Mouse (Mus musculus): ENCODE measurements around the gene Slc22a23.
A peak's percentile ranks its signal among the peaks of the same experiment; 100 is the strongest.

Gene Slc22a23

DNA sequence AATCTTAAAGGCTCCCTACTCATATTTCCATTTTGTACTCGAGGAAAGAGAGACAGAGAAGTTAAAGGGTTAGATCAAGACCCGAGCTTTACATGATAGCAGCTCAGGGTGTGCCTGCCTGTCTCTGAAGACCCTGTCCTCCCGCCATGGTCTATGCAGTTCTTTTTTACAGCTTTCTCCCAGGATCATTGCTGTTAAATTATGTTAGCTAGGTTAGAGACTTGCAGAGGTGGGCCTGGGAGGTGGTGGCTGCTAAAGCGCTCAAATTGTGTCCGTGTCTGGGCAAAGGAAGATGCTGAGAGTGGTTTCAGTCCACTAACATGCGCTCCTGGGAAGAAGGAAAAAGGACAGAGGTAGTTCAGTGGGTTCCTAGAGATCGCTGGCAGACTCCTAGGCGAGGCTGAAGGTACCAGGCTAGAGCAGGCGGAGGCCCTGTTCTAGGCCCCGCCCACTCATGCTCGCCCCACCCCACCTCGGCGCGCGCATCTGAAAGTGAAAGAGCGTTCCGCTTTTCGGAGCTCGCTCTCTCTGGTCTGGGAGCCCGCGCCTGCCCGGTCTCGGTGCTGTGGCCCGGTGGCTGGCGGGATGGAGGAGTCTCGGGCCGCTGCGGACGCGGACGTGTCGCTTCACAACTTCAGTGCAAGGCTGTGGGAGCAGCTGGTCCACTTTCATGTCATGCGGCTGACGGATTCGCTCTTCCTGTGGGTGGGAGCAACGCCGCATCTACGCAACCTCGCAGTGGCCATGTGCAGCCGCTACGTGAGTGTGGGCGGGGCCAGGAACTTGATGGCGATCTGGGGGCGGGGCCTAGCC lies 182.3 kb downstream of the Slc22a23 start, which contains the start of gene Psmg4:
Gene Psmg4, plus strand, starts transcription at position 474 of the 813 bp plus-strand sequence.
- DNase-seq (ENCODE audit: low read depth) = peak; percentile 93

DNA sequence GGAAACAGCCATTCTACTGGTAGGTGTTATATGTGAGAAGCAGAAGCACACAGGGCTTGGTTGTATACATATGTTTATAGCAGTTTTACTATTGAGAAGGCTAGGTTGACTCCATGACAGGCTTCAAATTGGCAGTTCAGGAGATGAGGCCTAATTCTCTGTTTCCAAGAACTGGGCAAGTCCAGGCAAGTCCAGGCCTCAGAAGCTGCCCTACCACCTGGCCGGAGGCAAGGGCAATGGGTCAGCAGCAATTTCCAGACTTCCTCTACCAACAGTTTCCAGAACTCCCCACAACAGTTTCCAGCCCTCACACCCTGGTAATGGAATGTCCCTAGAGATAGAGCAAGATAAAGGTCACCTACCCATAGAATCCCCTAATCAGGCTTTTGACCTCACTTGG lies 185.1 kb downstream of the Slc22a23 start:
- no peak for DNase-seq (ENCODE audit: low read depth)

DNA sequence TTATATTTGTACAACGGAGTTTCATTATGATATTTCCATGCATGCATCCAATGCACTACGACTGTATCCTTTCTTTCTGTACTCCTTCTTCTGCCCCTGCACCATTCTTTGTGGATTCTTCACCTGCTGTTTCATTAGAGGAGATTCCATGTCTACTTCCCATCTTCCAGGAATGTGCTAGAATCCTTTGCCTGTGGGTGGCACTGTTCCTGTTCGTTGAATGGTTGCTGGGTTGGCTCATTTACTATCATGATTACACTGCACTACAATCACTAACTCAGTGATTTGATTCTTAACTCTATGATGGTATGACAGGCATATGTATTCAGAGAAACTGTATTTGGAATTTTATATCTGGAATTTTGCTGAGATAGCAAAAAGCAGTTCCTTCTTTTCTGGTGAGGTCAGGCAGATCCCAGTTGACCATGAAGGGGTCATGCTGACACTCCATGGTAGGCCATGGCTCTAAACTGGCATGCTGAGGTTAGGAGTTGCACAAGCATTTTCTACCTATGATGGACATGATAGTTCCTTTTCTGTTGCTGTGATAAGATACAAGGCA lies 187.3 kb downstream of the Slc22a23 start:
- no peak for DNase-seq (ENCODE audit: low read depth)

DNA sequence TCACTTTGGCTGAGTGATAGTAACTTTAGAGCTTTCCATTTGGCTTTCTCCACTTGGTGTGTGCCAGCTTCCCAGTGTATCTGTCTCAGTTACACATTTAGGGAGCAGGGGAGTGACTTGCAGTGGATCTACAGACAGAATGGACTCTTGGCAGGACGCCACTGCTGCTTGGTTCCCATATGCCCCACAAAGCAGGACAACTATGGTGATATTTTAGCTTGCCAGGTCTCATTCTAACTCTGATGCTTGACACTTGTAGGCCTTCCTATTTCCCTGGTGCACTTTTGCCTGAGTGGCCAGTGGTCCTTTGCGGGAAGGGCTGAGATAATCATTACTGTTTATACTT lies 188.2 kb downstream of the Slc22a23 start:
- DNase-seq (ENCODE audit: low read depth) = peak; percentile 16

DNA sequence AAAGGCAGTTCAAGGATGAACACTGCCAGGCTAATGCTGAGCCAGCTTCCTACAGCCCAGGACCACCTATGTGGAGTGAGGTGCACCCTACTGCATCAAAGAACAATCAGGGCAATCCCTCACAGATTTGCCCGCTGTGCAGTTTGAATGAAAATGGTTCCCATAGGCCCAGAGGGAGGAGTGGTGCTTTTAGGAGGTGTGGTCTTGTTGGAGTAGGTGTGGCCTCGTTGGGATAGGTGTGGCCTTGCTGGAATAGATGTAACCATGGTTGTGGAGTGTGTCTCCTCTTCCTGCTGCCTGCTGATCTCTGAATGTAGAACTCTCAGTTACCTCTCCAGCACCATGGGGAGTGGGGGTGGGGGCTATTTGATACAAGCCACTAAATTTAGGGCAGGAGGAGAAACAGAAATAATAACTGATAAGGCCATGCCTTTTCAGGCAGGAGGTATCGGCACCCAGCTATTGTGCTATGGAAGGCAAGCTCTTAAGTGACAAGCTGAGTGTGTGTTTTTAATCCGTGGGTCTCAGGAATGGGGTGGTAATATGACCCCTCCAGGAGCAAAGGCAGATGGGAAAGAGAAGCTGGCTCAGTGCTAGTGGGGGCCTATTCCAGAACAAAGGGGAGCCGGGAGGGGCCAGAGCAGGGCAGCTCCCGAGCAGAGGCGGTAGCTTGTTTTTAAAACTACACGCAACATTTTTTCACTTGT lies 188.7 kb downstream of the Slc22a23 start:
- peak; percentile 10 for DNase-seq (ENCODE audit: low read depth)

DNA sequence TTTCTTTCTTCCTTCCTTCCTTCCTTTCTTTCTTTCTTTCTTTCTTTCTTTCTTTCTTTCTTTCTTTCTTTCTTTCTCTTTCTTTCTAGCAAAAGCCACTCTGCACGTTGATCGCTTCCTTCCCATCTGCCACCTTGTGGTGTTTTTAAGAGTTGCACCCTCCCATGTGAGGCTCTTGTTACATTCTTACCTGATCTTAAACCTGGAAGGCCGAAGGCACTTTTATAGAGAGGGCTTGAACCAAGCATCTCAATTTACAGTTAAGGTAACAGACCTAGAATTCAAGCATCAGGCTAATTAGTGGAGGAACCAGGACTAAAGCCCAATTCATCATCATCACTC lies 190.1 kb downstream of the Slc22a23 start:
- peak; percentile 88 for DNase-seq (ENCODE audit: low read depth)

DNA sequence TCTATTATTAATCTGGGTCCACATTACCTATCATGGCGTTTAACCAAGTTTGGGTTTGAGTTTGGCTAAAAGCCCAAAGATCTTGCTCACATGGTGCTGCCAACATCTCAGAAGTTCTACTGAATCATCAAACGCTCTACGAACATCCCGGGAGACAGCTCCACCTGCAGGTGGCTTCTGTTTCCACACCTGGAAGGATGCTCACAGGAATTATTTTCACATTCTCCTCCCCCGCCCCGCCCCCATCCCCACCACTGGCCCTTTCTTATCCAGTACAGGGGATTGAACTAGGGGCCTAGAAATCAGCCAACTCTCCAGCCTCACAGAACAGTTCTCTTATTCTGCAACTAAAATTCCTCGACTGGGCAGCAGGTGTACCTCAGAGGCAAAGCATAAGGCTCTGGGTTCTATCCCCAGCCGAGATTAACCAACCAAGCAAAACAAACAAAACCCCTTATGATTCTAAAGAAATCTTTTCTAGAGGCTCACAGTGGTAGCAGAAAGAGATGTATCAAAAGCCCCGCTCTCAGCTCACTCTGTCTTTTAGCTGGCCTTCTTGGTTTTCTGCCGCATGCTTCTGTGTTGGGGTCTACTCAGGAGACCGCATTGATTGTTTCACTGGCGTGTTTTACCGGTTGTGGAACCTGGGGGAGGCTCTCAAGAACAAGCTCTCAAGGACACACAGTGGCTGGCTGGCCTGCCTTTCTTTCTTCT lies 190.6 kb downstream of the Slc22a23 start:
- peak; percentile 93 for DNase-seq (ENCODE audit: low read depth)

DNA sequence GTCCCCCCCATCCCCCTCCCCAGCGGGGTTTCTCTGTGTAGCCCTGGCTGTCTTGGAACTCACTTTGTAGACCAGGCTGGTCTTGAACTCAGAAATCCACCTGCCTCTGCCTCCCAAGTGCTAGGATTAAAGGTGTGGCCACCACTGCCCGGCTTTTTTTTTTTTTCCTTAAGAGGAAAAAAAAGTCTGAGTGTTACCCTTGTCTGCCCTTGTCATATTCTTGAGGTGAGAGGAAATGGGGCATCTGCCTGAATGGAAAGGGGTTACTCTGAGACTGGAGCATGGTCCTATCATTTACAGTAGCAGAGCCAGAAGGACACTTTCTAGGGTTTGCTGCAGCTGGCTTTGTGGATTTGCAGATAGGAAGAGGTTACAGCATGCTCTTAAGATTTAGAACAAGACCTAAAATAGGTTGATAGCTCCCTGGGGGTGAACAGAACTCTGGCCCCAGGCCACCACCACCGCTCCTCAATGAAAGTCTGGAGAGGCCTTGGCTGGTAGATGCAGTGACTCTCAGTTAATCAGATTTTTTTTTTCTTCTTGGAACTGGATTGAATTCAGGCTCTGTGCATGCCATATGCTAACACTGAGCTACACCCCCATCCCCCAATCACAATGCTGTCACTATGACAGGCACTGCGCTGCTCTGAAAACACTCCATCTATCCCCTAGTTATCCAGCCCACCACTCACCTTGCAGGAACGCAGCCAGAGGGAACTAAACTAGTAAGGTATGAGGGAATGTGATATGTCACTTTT lies 191.5 kb downstream of the Slc22a23 start:
- peak; percentile 44 for DNase-seq (ENCODE audit: low read depth)

DNA sequence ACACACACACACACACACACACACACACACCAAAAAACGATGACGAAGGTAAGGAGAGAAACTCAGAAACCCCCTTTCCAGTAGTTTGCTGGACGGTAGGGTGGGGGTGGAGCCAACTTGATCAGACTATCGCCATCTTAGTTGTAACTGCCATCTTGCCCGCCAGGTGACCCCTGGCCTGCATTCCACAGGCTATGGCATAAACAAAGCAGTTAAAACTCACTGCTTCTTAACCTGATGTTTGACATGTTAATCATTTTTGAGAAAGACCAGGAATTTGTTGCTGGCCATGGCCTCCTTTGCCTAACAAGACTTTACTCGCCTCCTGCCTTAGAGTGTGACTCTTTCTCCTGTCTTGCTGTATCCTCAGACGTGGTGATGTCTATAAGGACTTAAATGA lies 192.3 kb downstream of the Slc22a23 start:
- peak; percentile 17 for DNase-seq (ENCODE audit: low read depth)

DNA sequence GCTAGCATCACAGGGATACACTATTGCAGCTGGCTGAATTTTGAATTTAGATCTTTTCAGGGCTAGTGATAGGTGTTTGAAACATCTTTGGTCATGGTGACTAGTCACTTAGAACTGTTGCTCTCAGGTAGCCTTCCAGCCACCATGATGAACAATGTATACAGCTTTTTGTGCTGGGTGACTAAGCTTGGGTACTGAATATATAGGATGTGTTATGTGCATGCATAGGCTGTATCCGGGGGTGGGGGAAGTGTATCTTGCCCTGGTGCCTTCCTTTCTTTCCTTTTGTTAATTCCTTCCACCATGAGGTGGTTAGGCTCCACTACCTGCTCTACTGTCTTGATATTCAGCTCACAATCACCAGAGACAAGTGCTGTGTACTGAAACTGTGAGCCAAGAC lies 193.6 kb downstream of the Slc22a23 start:
- DNase-seq (ENCODE audit: low read depth) = no peak

DNA sequence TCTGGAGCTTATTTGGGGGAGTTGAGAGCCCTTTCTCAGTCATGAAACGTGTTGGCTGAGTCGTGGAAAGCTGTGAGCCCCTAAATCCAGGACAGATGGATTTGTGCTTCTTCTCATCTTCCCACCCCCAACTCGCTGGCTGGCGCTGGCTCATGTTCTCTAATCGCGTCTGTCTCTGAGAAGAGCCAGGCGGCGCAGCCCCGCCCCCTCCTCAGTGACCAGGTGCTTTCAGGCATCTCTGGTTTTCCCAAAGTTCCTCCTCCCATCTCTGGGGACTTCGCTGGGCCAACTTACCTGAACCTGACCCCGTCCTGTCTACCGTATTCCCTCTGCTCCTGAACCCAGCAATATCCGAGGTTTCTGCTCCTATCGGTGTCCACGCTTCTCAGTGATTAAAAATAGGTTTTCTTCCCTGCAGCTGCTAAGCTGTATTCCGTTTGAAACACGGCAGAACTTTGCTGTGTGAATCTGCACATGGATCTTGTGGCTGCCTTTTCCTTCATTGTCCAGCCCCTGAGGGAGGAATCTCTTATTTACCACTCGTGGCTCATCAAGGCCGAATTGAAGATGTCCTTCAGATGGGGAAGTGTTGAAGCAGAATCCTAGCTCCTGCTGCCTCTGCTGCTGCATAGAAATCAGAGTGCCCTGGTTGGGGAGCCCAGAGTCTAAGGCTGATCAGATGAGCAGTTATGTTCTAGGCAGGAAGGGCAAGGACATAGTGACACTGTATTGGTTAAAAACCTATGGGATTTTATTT lies 194.5 kb downstream of the Slc22a23 start:
- DNase-seq (ENCODE audit: low read depth) = no peak

DNA sequence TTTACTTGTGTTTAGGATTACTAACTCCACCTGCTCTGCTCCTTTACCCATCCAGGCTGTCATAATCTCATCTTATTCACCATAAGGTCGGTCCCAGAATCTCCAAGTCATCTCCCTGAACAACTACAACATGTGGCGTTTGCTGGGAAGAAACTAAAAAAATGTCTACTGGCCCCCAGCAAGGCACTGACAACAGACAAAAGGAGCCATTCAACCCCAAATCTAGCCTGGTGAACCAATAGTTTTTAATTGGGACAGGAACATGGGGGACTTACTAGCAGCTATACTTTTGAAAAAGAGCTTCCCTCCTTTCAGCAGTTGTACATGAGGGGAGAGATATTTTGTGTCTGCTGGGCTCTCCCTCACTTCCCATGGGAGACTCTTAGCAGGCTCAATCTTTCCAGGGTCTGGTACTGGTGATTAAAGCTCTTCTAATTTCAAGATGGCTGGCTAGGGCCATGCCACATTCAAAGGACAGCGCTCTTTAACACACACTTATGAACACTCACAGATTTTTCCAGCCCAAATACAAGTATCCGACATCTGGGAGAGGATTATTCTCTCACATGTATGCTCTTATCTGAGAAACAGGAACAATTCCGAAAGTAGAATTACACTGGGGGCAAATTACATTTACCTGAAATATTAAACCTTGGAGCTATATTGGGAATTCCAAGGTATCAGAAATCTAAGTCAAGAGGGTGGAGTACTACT lies 195.4 kb downstream of the Slc22a23 start:
- no peak for DNase-seq (ENCODE audit: low read depth)

DNA sequence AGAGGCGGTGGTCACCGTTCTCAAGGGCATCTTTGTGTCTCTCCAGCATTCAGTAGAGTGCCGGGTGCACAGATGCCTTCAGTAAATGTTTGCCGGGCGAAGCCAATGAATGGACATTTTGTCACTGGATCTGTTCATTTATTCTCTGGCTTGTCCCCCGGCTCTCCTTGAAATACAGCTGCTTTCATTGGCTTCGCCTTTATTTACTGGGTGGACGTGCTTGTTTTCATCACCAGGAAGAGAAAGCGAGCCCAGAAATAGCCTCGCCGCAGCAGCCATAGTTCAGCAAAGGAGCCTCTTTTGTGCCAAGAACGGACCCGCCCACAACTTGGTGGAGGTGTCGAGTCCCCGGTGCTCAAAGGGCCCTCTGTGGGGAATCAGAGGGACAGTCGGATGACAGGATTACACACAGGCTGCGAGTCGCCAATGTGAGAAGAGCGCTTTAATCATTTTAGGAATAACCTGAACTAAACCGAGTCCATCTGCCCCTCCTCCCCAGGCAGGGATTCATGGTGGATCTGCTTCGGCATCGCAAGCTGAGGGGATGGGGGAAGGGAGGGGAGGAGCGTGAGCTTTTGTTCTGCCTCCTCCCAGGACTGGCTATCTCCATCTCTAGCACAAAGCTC lies 196.1 kb downstream of the Slc22a23 start:
- DNase-seq (ENCODE audit: low read depth) = peak; percentile 80

DNA sequence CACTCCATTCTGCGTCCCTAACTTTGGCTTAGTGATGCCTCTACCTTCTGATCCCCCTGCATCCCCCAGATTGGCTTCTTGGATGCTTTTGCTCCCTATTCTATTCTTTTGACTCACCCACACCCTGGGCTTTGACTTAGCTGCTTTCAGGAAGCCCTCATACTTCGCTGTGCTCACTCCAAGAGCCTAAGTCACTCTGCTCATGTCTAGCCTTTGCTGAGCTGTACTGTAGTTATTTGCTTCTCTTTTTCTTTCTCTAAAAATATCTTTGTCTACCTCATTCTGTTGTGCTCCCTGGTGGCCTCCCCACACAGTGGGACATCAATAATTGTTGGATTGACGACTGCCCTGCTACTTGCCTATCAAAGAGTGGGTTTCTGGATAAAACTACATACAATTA lies 196.8 kb downstream of the Slc22a23 start:
- DNase-seq (ENCODE audit: low read depth) = no peak

DNA sequence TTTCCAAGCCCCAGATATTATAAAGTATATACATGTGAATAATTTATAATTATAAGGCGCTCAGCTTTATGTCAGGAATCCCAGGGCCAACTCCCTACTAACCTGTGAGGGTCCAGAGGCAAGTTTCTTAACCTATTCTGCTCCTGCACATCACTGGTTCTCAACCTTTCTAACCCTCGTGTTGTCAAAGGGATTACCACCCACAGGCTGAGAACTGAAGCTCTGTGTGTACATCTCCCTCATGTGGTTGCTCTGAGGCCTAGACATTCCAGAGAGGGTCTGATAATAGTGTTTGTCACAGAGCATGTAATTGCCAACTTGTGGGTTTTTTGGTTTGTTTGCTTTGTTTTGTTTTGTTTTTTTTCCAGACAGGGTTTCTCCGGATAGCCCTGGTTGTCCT lies 198.1 kb downstream of the Slc22a23 start:
- DNase-seq (ENCODE audit: low read depth) = peak; percentile 41

DNA sequence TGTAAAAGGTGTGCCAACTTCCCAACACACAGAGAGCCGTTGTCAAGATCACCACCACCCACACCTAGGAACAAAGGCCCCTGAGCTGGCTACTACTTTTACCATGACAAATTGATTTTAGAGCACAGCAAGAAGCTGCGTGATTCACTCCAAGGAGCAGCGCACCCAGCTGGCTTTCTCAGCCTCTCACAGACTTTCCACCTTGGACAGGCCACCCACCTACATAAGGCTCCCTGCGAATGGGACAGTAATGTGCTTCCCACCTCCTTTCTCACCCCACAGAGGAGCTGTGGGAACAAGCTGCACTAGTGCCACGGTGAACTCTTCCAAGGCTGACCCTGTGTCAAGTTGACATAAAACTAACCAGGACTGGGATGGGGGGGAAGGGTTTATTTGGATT lies 201.6 kb downstream of the Slc22a23 start:
- no peak for DNase-seq (ENCODE audit: low read depth)

DNA sequence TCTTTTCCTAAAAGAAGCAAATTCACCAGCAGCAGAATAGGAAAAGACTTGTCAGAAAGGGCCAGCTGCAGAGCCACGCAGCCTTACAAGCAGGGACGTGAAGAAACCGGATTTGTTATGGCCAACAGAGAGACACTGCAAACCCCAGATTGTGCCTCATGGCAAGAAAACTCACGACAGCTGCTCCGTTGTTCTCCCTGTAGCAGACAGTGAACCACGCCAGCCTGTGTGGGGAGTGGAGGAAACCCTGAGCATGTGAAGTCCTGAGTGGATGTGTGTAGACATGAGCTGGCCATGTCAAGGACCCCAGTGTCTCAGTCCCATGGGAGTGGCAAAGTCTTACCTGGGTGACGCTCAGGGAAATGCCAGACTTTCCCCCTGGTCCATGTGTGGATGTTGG lies 208.4 kb downstream of the Slc22a23 start:
- DNase-seq (ENCODE audit: low read depth) = no peak

DNA sequence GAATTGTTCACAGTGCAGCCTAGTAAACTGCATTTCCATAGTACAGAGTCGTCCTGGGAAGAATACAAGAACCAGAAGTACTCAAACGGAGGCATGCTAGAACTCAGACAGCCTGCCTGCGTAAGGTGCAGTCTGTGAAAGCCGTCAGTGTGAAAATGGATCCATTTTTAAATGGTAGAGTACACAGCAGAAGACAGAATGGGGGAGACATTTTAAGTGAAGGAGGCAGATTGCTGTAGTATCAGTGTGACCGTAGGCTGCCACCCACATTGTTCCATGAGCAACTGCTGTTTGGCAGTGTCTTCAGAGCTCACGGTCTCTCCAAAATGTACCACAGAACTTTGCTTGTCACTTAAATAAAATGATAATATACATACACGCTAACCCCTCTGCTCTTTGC lies 210.7 kb downstream of the Slc22a23 start:
- DNase-seq (ENCODE audit: low read depth) = no peak

DNA sequence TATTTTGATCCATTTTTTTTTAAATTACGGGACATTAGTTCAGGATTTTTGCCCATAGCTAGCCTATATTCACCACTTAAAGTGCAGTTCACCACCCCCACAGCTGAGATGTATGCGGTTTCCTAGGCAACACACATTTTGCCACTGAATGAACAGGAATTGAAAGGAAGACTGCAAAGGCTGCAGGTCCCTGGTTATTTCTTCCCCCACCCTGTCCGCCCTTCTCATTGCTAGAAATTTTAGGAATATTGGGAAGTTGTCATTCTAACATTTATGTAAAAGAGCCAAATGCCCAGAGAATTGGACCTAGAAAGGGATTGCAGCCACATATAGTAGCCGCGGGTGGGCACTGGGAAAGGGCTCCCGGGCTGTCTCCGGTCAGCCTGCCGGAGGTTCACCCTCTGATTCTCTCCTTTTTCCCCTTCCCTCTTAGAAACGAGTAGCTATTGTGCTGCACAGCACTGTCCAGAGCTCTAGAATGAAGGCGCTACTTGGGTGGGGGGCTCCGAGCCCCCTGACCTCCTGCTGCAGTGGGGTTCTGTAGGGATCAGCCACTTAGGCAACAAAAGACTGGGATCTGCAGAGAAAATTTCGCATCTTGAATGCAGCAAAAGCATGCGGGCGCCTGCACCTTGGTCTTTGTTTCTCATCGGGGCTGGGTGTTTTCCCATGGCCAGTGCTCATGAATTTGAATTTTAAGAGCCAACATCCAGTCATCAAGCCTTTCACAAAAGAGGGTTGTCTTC lies 211.5 kb downstream of the Slc22a23 start:
- no peak for DNase-seq (ENCODE audit: low read depth)
